Mouse (Mus musculus) right cerebral cortex, postnatal 4 days (tissue): ENCODE results near the gene Arhgap27.
"Not testable (repeated sequence)": the region's sequence is repeated elsewhere in the genome, so short reads cannot be mapped to it uniquely, and the experiment has no call there.

Experiments
- DNase-seq: peaks from one replicate; pipeline ENCODE4 v3.0.0-alpha.2; 2022

The Arhgap27 gene

DNA sequence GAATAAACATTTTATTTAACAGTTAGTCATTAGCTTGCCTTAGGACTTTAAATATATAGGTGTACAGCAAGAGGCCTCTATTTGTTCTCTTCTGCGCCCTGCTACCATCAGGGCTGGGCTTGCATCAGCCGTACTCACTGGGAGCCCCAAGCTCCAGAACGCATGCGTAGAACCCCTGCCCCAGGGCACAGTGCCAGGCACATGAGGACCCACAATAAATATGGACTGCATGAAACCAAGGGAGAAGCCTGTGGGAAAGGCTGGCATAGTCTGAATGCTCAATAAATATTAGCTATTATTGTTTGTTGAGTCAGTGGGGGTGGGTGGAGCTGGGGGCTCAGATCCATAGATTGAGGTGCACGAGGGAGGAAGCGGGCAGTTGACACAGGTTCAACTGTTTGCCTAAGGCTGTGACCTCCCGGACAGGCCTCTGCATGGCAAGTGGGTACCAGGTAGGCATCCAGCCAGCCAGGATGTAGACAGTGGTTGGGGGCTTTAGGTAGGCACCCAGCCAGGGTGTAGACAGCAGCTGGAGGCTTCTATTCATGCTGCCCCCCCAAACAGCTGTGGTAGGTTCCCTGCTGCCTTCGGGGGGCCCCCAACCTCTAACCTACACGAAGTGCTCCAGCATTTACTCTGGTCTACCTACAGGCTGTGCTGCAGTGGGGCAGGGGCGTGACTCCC, 31.8 kb downstream of the Arhgap27 start:
- no peak for DNase-seq

GRCm38 (mm10) chr11:103330651-103331319, 32.7 kb downstream of the Arhgap27 start:
- DNase-seq, result no peak

GRCm38 (mm10) chr11:103326950-103327349, 36.5 kb downstream of the Arhgap27 start:
- DNase-seq, result peak; percentile 92

DNA sequence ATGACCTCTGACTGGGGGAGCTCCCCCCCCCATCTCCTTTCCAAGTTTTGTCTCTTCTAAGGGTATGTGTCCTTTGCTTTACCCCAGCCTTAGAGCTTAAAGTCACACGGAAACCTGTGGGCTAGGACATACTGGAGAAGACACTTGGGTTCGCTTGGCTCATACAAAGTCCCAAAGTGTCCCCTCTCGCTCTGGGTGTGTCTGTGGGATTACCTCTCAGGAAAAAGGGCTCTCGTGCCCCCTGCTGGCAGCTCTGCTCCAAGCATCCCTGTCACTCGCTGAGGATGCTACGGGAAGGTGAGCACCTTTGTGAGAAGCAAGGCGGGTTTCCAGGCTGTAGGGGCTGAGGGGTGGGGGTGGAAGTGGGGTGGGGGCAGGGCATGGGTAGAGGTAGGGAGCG, 38.3 kb downstream of the Arhgap27 start:
- DNase-seq, result peak; percentile 80

DNA sequence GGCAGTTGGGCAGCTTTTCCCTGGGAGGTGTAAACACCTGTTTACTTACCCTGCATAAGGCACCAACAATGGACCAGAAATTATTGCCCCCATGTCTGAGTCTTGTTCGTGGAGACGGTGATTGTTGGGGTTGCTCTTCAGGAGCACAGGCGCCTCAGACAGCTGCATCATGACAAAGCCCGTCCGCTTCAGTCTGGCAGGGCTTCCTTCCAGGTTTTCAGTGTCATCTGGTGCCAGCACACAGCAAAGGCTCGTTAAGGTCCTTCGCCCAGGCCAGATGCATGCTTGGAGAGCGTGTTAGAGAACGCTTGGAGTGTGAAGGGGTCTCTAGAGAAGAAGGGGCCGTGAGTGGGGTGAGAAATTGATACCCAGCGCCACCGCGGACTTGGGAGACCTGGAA, 38.8 kb downstream of the Arhgap27 start:
- no peak for DNase-seq

DNA sequence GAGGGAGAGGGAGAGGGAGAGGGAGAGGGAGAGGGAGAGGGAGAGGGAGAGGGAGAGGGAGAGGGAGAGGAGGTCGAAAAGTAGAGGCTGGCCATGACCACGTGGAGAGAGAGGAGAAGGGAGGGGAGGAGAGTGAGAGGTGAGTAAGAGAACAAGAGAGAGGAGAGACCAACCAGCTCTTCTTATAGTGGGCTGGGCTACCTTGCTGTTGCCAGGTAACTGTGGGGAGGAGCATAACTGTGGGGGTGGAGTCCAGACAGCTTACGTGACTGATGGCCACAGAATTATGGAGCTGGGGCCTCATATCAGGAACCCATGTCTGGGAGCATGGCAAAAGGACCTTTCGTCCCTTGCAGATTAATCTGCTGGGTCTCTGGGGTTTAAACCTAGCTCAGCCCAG, 40.7 kb downstream of the Arhgap27 start:
- DNase-seq, result not testable (repeated sequence)

DNA sequence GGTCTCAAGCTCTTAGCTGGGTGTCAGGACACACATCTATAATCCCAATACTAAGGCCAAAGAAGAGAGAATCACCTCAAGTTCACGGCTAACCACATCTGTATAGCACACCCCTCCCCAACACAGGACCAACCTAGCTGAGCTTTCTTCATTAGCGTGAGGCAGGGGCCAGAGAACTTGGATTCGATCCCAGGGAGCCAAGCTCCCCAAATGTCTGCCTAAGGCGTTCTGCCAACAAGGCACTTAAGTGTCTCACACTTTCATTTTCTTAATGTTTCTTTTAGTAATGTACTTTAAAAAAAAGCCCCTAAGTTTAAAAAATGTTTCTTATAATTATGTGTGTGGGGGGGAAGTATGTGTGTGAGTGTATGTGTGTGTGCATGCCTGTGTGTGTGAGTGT, 42.8 kb downstream of the Arhgap27 start:
- DNase-seq, result no peak

GRCm38 (mm10) chr11:103320196-103320595, 43.3 kb downstream of the Arhgap27 start:
- no peak for DNase-seq

DNA sequence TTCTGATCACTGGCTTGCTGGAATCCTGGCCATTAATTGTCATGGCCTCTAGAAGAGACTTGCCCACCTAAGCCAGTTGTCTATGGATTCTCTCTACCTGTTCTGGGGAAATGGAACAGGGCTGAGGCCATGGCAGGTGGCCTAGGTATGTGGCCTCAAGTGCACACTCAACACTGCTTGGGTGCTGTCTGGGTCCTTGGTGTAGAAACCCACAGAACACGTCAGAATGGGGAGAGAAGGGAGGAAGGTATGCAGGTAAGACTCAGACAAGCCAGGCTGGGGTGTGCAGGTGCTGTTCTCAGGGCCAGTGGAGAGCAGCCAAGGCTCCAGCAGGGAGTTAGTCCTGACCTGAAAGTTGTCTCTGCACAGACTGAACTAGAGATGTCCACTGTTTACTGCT, 45.5 kb downstream of the Arhgap27 start:
- DNase-seq, result no peak

GRCm38 (mm10) chr11:103315379-103315778, 48.1 kb downstream of the Arhgap27 start:
- DNase-seq, result no peak

GRCm38 (mm10) chr11:103314736-103315374, 48.6 kb downstream of the Arhgap27 start:
- no peak for DNase-seq

DNA sequence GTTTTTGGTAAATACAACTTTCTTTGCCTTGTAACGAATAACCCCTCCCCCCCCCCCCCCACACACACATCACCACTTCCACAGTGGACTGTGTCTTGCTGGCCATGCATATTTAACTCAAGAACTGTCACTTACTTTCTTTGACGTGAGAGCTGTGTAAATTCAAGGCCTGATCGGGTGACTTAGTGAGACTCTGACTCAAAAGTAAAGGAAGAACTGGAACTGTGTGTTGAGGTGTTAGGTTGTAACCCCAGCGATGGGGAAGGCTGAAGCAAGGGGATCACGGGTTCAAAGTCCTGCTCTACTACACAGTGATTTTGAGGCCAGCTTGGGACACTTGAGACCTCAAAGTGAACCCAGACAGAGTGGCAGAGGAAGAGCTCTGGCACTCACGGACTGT, 50.0 kb downstream of the Arhgap27 start:
- DNase-seq, result no peak

DNA sequence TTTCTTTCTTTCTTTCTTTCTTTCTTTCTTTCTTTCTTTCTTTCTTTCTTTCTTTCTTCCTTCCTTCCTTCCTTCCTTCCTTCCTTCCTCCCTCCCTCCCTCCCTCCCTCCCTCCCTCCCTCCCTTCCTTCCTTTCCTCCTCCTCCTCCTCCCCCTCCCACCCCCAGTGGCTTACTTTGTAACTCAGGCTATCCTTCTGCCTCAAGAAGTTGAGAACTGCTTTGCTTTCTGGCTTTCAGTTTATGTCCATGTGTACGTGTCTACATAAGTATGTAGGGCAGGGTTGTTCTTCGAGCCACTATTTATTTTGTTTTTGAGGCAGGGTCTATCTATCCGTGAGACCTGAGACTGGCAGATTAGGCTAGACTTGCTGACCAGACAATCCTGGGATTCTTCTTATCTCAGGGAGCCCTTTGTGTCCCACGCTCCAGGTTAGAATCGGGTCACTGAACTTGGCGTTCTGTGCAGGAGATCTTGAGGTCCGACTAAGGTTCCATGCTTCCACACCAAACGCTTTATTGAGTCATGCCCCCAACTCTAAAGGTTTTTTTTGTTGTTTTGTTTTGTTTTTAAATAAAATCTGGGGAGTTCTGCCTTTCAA, 50.7 kb downstream of the Arhgap27 start:
- DNase-seq, result no peak

GRCm38 (mm10) chr11:103311960-103312611, 51.4 kb downstream of the Arhgap27 start:
- DNase-seq, result no peak

DNA sequence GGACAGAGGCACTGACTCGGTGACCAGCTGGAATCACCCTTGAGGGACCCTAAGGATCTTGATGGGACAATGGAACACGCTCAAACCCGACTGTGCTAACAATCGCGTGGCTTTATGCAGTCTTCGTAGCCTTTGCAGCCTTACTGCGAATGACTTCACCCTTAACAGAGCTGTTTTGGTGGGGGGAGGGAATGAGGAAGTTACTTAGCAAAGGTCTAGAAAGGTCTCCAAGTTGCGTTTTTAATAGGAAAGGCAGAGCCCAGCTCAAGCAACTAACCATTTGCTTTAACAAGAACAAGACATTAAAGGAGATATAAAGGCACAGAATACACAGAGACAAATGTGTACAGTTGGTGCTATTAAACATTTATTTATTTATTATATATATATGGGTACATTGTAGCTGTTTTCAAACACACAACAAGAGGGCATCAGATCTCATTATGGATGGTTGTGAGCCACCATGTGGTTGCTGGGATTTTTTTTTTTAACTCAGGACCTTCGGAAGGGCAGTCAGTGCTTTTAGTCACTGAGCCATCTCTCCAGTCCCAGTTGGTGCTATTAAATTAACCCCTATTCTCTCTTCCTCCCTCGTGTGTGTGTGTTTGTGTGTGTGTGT, 53.4 kb downstream of the Arhgap27 start:
- no peak for DNase-seq

GRCm38 (mm10) chr11:103307910-103308309, 55.6 kb downstream of the Arhgap27 start:
- no peak for DNase-seq

DNA sequence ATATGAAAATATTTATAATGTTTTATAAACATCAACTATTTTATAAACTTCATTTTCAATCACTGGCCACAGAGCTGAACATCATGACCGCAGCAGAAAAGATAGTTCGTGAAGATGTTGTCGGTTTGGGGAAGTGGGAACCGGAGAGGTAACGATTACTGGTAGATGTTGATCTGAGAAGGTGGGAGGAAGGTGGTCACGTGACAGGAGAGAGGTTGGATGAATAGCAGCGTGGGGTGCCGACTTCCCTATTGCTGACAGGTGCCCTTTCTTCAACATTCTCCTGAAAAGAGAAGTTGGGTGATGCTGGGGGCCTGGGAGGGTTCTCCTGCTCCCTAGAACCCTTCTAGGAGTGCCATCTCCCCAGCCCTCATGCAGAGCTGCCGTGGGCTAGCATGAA, 59.0 kb downstream of the Arhgap27 start:
- no peak for DNase-seq

DNA sequence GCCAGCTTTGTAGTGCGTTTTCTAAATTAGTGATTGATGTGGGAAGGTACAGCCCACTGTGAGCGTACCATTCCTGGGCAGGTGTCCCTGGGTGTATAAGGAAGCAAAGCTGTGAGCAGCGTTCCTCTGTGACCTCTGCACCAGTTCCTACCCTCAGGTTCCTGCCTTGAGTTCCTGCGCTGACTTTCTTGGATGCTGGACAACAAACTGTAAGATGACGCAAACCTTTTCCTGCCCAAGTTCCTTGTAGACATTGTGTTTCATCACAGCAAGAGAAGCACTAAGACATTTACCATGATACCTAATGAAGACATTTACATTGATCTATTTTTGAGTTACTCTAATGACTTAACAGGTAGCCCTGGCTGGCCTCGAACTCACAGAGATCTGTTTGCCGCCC, 68.7 kb downstream of the Arhgap27 start:
- DNase-seq, result no peak

DNA sequence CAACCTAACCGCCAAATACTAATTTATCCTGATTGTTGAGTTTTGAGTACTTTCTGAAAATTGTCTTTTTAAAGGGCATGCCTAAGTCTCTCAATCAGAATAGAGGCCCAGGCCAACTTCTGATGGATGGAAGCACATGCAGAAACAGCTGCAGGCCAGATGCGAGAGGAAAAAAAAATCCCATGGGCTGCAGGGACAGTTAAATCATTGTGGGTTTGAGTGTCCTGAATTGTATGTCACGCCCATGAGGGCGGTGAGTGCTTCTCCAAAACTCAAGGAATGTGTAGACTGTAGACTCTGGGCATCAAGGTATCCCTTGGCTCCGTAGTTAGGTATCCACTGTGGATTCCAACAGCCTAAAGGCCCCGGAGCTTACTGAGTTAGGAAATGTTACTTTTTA, 69.4 kb downstream of the Arhgap27 start:
- no peak for DNase-seq

DNA sequence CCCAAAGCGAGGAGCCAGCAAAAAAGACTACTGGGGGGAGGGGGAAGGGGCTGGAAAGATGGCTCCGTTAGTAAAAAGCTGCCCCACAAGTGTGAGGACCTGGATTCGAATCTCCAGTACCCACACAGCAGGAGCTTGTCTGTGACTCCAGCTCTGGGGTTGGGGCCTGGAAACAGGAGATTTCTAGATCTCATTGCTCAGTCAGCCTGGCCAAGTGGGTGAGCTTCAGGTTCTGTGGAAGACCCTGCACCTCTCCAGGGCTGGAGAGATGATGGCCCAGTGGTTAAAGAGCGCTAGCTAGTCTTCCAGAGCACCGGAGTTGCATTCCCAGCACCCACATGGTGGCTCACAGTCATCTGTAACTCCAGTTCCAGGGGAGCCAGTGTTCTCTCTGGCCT, 70.6 kb downstream of the Arhgap27 start:
- no peak for DNase-seq

- no peak for DNase-seq
Observed at GRCm38 (mm10) chr11:103292152-103292889, 71.2 kb downstream of the Arhgap27 start.

GRCm38 (mm10) chr11:103290841-103291240, 72.7 kb downstream of the Arhgap27 start:
- not testable (repeated sequence) for DNase-seq
